Mouse (Mus musculus) olfactory bulb, adult 2 months (tissue): ENCODE results near the gene Kcnq5. TPM values are rescaled to one million over a fixed set of nuclear protein-coding genes. Genes with fewer than 3 reads are reported as not detected.
"Not testable (repeated sequence)": the region's sequence is repeated elsewhere in the genome, so short reads cannot be mapped to it uniquely, and the experiment has no call there.

ENCODE experiments used
- H3K27ac ChIP-seq: fragments of 200-500 bp; 2 replicates; pipeline ENCODE4 v1.5.1; 2012; ENCODE audit warnings: low read depth, low read length; ENCODE audit not compliant: insufficient read depth
- H3K4me1 ChIP-seq: fragments of 200-500 bp; 2 replicates; pipeline ENCODE4 v1.6.1; 2012; ENCODE audit warnings: low read length; ENCODE audit not compliant: control insufficient read depth, insufficient read depth
- H3K4me3 ChIP-seq: fragments of 200-500 bp; 2 replicates; pipeline ENCODE4 v1.5.1; 2012; ENCODE audit warnings: mild to moderate bottlenecking, low read depth, low read length, moderate library complexity; ENCODE audit not compliant: insufficient read depth
- CTCF ChIP-seq: fragments of 200-500 bp; IDR thresholded peaks from 2 replicates; pipeline ENCODE4 v1.5.1; 2012; ENCODE audit warnings: low read depth, mild to moderate bottlenecking, low read length, moderate library complexity; ENCODE audit not compliant: insufficient read depth
- POLR2A ChIP-seq: fragments of 200-500 bp; IDR thresholded peaks from 2 replicates; pipeline ENCODE4 v1.6.1; 2012; ENCODE audit warnings: mild to moderate bottlenecking, low read depth, low read length, moderate library complexity; ENCODE audit not compliant: insufficient read depth
- WGBS: fragments of 180-500 bp; shearing (Covaris S2); methylation state at CpG from one replicate; pipeline ENCODE4 v1.1.7; 2018; 5-methylcytosine and 5-hydroxymethylcytosine counted together
- polyA plus RNA-seq: library from polyadenylated mRNA; stranded (reverse); fragments of >200 nt; gene quantifications from 2 replicates; pipeline ENCODE4 v1.2.4, GENCODE M21; 2012; ENCODE audit warnings: low replicate concordance; ENCODE audit not compliant: missing spikeins, insufficient read depth, insufficient read length

Kcnq5 gene
- polyA plus RNA-seq, 1 experiment: not detected

- no peak overlapping the region for H3K27ac ChIP-seq
- TF ChIP-seq POLR2A (no peak), CTCF (no peak)
- WGBS: 81% methylated on average over 5 of the region's 5 CpGs
- H3K4me1 ChIP-seq: no peaks in the 10 kb centered on the region
- H3K4me3 ChIP-seq: no peak overlapping the region
Measured at GRCm38 (mm10) chr1:21780746-21781145, 181.0 kb downstream of the Kcnq5 start.

GRCm38 (mm10) chr1:21777560-21777959 lies 184.2 kb downstream of the Kcnq5 start:
- WGBS: 96% methylated on average over 5 of the region's 5 CpGs
- no peak overlapping the region for H3K27ac ChIP-seq
- TF ChIP-seq CTCF: no peak
- TF ChIP-seq POLR2A: no peak

GRCm38 (mm10) chr1:21773931-21774330 lies 187.8 kb downstream of the Kcnq5 start:
- Histone ChIP-seq H3K4me3 (no peak overlapping the region), H3K27ac (no peak overlapping the region), H3K4me1 (no peaks in the 10 kb centered on the region)
- 87% methylated on average over 5 of the region's 5 CpGs for WGBS
- TF ChIP-seq CTCF: no peak
- TF ChIP-seq POLR2A: no peak

More at GRCm38 (mm10) chr1:21777560-21777959, 184.2 kb downstream of the Kcnq5 start:
- Histone ChIP-seq H3K4me1 (no peaks in the 10 kb centered on the region), H3K4me3 (no peak overlapping the region)

DNA sequence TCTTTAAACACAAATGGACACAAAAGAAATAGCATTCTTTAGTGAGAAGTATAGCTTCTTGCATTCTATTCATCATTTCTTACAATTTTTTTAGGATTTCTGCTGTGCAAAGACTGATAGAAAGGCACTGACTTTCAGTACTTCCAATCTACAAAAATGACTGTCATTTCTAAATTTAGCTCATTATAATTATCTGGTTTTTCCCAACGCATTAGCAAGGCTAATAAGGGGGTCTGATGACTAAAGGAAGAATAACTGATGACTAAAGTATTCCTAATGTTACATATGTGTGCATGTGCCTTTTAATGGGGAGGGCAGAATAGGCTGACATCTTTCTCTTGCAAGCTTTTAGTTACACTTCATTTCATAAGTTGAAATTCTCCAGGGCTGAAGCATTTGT lies 191.2 kb downstream of the Kcnq5 start:
- Histone ChIP-seq H3K4me1 (no peaks in the 10 kb centered on the region), H3K4me3 (no peak overlapping the region), H3K27ac (no peak overlapping the region)
- WGBS: 21% methylated on average over 1 of the region's 1 CpGs
- TF ChIP-seq CTCF: no peak
- TF ChIP-seq POLR2A: no peak

- WGBS: 63% methylated on average over 1 of the region's 1 CpGs
- no peak overlapping the region for H3K4me3 ChIP-seq
- H3K27ac ChIP-seq: no peak overlapping the region
- TF ChIP-seq POLR2A: no peak
- TF ChIP-seq CTCF: no peak
- no peaks in the 10 kb centered on the region for H3K4me1 ChIP-seq
Measured at GRCm38 (mm10) chr1:21749297-21749696, 212.4 kb downstream of the Kcnq5 start.

- Histone ChIP-seq H3K4me3 (no peak overlapping the region), H3K4me1 (no peaks in the 10 kb centered on the region), H3K27ac (no peak overlapping the region)
- TF ChIP-seq CTCF (no peak), POLR2A (no peak)
- 50% methylated on average over 1 of the region's 1 CpGs for WGBS
Measured at GRCm38 (mm10) chr1:21729131-21729530, 232.6 kb downstream of the Kcnq5 start.

GRCm38 (mm10) chr1:21723231-21723630 lies 238.5 kb downstream of the Kcnq5 start:
- WGBS: 74% methylated on average over 2 of the region's 2 CpGs
- not testable (repeated sequence) for H3K27ac ChIP-seq, H3K4me3 ChIP-seq, H3K4me1 ChIP-seq

DNA sequence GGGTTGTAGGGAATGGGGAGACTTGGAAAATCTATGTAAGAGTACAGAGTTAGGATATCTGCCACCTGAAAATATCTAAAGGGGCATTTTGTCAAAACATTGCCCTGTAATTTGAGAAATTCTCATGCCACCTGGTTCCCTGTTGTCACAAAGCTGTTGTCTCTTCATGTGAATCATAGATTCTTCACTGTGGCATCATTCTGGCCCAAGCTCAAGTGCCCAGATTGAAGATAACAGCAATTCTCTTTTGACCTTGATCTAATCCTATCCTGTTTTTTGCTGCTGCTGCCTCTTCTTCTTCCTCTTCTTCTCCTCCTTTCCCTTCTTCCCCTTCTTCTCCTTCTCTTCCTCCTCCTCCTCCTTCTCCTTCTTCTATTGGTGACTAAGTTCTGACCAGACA lies 240.5 kb downstream of the Kcnq5 start:
- Histone ChIP-seq H3K4me3 (no peak overlapping the region), H3K4me1 (no peaks in the 10 kb centered on the region), H3K27ac (no peak overlapping the region)
- no peak for TF ChIP-seq CTCF
- TF ChIP-seq POLR2A: no peak

DNA sequence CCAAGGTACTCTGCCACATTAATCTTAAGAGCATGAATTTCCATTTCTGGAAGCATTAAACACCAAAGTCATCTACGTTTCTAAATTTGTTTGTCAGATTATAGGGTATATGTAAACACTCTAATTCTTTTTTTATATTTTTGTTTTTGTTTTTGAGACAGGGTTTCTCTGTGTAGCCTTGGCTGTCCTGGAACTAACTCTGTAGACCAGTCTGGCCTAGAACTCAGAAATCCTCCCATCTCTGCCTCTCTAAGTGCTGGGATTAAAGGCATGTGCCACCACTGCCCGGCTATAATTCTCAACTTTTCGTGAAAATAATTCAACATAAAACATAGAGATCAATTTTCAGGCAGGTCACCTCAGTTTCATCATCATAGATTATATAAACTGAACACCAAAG lies 246.9 kb downstream of the Kcnq5 start:
- no peak overlapping the region for H3K27ac ChIP-seq
- H3K4me1 ChIP-seq: no peaks in the 10 kb centered on the region
- TF ChIP-seq POLR2A (no peak), CTCF (no peak)
- 87% methylated on average over 3 of the region's 3 CpGs for WGBS
- no peak overlapping the region for H3K4me3 ChIP-seq

- WGBS: 90% methylated on average over 2 of the region's 2 CpGs
Measured at GRCm38 (mm10) chr1:21712711-21713110, 249.0 kb downstream of the Kcnq5 start.

More at GRCm38 (mm10) chr1:21712711-21713110, 249.0 kb downstream of the Kcnq5 start:
- no peak overlapping the region for H3K27ac ChIP-seq
- TF ChIP-seq POLR2A: no peak
- TF ChIP-seq CTCF: no peak
- H3K4me1 ChIP-seq: no peaks in the 10 kb centered on the region
- H3K4me3 ChIP-seq: no peak overlapping the region
